Mouse (Mus musculus): ENCODE data around the gene Fastkd5. TPM values are rescaled to one million over a fixed set of nuclear protein-coding genes. Genes with fewer than 3 reads are reported as not detected.

The Fastkd5 gene
- polyA plus RNA-seq, 2 experiments from 2014 or later, result 9.0 to 11.0 TPM

DNA sequence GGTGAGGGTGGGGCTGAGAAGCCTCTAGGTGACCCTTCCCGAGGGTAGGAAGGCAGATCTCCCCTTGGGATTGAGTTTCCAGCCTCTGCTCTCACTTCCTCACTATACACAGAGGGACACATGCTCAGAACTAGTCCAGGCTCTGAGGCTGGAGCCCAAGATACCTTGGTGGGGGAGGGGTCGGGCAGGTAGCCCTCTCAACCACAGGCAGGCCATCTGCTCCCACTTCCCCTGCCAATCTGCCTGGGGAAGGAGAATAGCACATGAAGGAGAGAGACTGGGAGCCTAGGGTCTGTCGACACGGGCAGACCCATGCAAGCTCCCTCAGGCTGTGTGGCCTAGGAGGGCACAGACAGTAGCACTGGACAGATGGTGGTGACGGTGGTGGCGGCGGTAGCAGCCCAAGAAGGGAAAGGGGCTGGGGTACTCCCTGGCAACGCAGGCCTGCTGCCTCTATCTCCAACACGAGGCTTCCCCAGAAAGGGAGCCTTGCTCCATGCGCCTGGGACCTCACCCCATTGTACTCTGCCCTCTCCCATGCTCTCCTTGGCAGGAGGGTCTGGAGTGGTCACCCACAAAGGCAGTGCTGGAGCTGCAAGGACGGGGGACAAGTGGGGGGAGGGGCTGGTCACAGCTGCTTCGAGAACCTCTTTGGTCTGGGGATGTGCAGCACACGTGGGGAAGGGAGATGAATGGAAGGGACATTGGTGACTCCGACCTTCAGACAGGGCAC, 4.3 kb upstream of the Fastkd5 start:
- no peak for ATAC-seq

DNA sequence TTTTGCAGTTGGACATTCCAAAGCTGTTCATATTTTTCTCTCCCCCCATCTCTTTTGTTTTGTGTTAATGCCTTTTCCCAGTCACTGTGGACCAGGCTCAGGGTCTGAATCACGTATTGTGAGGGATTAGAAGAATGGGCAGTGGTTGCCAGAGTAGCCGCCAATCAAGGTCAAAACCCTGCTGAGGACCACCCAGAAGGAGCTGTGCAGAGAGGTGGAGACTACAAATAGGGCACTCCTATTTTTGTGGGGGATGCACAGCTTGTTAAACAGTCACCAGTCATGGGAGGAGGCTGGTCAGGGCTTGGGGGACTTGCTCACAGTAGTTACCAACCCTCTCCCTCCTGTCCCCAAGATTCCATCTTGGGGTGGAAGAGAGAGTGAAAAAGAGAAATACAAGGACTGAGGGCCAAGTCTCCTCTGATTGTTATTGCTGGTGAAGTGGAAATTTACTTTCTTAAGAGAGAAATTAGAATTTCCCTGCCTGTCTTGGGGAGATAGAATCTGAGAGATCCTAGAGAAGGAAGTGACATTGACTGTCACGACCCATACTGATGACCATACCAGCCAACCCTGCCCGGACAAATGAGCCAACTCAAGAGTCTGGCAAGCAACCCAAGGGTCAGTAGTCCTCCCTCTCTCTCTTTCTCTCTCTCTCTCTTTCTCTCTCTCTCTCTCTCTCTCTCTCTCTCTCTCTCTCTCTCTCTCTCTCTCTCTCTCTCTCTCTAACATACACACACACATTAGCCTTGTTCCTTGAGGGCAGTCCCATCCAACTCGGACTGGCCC, 3.3 kb upstream of the Fastkd5 start:
- ATAC-seq, result no peak

DNA sequence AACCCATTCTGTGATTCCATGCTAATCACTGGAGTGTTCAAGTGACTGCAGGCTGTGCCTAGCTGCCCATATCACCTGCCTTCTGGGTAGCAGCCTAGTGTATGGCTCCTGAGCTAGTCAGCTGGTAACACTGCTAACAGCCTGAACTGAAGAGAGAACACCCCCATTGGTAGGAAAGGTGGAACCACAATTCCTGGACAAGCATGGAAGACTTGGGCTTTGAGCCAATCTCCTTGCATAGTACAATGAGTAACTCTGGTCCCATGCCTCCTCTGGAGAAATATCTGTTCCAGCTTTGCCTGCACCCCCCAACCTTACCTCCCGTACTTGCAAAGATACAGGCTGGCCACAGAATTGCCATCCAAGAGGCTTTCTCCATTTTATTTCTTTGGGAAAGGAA, 2.6 kb upstream of the Fastkd5 start:
- ATAC-seq, result no peak

DNA sequence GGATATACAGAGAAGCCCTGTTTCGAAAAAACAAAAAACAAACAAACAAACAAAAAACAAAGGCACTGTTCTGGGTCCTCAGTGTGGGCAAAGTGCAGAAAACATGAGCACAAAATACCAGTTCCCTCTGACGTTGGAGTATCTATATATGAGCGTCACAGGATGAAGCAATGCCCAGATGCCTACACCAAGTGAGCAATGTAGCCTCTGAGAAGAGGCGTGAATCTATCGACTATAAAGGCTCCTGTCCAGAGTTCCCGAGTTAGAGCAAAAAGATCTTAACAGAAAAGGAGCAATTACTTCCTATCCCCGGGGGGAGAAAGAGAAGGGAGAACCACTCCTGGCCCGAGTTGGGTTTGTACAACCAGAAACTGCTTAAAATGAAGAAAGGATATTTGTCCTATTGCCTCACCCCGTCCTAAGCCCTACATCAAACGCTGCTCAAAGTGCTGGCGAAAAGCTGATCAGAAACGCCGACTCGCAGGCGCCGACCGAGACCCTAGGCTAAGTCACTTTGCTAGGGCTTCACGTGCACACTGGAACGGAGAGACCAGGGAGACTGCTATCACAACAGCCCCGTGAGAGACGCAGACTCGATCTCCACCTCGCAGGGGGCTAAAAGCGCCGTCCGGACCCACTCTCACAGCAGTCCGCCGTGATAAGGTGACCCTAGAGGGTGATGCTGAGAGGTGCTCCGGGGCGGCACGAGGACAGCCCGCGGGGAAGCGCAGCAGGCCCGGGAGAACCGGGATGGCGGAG, 568 bp downstream of the Fastkd5 start:
- ATAC-seq, result peak; percentile 29

DNA sequence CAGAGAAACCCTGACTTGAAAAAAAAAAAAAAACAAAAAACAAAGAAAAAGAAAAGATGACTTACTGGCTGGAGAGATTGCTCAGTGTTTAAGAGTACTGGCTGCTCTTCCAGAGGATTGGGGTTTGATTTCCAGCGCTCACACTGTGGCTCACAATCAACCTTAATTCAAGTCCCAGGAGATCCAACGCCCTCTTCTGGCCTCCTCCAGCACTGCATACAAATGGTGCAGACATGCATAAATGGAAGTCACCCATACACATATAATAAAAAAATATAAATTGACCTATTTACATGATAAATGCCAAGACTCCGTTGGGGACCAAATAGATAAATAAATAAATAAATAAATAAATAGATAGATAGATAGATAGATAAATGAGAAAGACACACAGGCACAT, 1.4 kb downstream of the Fastkd5 start:
- no peak for ATAC-seq

DNA sequence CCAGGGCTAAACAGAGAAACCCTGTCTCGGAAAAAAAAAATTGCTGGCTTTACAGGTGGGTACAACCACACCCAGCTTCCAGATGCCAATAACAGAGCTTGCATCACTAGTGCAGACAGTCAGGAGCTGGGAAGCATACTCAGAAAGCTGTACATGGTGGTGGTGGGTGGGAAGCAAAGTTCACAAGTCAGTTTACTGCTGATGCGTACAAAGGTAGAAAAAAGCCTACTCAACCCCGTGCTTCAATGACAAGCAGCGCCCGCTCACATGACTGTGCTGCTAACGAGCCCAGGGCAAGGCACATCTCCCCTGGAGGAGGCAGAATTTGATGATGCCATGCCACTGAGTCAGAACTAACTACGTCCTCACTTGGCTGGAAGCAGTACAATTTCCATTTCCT, 10.9 kb downstream of the Fastkd5 start:
- ATAC-seq, result no peak

DNA sequence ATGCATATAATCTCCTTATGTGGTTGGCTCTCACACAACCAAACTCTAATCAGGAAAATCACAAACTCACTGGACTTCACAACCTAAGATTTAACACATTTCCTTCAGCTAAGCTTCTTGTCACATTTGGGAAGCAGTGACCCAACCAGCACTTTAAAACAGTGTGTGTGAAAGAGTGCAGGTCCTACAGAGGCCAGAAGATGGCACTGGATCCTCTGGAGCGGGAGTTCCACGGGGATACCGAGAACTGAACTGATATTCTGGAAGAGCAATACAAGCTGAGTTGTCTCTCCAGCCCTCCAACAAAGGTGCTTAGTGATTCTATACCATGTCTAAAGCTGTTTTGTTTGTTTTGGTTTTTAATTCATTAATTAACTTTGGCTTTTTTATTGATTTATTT, 16.7 kb downstream of the Fastkd5 start:
- ATAC-seq, result no peak

DNA sequence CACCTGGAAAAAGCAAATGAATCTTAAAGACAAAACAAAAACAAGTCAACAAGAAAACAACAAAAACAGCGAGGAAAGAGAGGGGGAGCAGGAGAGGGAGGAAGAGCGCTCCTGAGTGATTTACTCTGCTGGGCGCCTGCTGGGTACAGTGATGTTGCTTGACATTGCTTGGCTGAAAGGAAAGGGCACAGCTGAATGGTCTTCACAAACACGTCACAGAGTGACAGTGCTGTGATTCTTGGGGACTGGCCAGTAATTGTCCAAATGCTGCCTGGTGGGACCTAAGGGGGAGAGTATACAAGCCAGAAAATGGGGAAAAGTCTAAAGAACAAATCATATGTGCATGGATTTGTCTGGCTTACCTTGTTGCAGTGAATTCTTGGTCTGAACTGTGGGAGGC, 27.6 kb downstream of the Fastkd5 start:
- ATAC-seq, result no peak

DNA sequence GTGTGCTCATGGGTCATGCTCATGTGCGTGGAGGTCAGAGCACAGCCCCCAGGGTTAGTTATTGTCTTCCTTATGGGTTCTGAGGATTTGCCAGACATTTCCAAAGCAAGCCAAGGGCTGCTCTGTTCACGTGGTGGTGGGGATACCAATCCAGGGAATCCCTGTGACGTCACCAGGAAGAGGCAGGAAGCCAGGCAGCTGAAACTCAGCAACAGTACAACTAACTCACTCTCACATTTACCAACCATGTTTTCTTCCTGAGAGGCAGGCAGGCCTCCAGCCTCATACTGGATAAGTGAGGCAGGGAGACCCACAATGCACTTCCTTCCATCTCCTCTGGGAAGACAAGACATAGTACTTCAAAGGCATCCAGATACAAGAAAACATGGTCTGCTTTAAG, 31.4 kb downstream of the Fastkd5 start:
- no peak for ATAC-seq

DNA sequence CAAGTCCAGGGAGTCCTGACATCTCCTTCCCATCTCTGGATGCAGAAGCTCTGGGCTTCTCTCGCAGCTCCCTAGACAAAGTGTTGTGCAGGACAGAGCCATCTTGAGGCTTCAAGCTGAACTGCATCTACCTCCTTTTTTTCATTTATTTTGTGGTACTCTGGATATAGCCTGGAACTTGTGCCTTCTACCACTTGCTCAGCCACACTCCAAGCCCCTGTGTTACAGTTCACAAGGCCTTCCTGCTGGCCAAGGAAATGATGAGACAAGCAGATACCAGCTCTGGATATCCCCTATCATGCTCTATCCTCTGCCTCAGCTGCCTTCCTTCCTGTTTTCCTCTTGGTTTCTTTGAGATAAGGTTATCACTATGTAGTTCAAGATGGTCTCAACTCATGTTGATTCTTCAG, 32.2 kb downstream of the Fastkd5 start:
- peak; percentile 36 for ATAC-seq

DNA sequence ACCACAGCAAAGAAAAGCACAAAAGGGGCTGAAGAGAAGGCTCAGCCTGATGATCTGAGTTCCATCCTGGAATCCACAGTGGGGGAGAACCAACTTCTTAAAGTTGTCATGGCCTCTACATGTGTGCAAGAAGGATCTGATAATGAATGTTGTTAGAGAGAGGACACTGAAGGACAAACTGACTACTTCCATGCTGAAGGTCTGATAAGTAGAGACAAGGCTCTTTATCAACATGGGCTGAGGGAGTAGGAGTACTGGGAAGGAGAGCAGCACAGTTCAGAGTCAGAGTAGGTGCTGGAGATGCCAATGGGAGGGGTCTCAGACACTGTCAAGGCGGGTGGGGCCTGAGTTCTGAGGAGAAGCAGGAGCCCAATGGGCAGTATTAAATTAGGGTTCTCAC, 34.2 kb downstream of the Fastkd5 start:
- no peak for ATAC-seq

DNA sequence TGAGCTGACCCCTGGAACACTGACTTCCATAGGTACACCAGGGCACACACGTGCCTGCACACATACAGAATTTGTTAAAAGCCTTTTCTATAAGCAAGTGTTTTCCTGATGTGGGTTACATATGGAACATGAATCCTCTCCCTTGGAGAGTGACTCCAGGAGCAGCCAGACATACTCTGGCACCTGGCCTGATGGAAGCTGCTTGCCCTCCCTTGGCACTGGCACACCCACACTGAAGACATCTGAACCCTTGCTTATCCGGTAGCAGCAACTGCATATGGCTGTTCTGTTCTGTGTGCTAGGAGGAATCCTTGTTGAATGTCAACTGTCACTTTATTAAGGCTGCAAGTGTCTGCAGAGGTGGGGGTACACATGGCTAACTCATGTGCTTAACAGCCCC, 38.8 kb downstream of the Fastkd5 start:
- ATAC-seq, result no peak

DNA sequence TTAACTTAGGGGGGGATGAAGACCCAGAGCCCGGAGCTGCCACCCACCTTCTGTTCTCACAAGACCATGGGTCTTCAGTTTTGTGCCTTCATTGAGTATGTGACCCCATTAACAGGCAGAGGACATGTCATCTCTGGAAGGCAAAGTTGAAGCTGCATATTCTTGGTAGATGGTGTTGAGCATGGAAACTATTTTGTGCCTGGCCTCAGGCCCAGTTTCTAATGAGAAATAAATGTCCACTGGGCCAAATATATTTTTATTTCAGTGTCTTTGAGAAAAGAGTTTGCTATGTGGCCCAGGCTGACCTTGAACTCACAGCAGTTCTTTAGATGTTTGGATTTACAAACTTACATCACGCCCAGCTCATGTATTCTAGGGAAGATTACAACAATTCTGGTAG, 40.1 kb downstream of the Fastkd5 start:
- ATAC-seq, result no peak

DNA sequence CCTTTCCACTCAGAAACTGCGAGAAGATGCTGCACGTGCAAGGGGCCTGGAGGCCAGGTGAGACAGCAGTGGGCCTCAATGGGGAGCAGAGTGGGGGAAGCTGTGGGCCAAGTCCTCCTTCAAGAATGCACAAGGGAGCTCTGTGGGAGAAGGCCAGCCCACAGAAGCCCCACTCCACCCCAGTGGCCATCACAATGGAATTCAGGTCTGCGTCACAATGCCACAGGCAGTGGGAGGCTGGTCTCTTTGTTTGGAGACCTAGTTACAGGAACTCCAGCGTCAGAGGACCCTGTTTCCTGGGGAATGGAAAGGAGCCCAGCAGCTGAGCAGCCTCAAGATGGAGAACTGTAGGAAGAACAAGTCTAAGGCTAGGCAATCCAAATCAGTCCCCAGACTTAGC, 40.7 kb downstream of the Fastkd5 start:
- ATAC-seq, result no peak

DNA sequence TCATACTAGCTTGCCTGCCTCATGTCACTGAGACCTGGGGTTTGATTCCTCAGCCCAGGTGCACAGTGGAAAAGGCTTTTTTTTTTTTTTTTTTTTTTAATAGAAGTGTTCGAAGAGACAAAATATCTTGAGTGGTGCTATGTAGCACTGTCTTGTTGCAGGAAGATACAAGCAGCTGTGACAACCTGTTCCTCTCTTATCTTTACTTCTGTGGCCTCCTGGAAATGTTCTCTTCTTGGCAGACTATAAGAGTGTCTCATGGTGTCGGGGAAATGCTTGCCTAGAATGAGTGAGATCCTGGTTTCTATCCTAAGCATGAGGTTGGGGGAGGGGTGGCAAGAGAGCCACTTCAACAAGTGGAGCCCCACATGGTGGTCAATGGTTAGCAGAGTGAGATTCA, 41.5 kb downstream of the Fastkd5 start:
- ATAC-seq, result no peak

DNA sequence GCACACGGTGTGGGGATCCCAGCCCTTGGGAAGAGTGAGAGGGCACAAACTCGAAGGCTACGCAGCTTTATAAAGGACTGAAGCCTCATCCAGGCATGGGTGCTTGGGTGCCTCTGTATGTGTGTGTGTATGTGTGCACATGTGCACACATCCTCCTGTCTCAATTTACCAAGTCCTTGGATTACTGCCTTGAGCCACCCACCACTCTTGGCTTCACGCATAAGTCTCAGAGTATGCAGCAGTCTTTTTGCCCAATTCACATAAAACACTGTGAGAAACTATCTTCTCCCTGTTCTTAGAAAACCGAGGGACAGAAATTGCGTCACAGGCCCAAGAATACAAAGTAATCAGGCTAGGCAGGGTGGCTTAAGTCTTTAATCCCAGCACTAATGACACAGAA, 43.8 kb downstream of the Fastkd5 start:
- no peak for ATAC-seq

DNA sequence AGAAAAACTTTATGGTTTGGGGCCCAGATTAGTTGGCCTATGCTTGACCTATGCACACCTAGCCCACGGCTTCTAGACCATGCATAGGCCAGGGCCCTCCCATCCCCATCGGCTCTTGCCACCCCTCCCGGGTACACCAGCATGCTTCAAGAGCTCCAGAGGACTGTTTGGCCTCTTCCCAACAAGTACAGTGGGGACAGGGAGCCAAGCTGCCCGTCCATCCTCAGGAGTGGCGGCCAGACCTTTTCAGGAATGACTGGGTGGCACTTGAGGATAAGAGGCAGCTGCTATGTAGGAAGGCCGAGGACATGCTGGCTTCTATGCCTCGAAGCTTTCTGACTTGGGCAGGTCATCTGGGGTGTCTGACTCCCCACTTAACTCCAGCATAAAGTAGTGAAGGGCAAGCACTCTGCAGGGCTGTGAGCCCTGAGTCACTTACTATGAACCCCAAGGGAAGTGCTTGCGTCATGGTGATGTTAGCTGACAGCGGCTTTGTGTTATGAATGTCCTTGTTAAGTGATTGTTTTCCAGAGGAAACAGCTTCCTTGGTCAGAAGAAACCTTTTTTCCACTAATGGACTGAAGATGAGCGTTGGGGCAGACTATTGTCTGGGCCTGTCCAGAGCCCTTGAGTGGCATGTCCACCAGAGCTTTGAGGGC, 45.8 kb downstream of the Fastkd5 start:
- no peak for ATAC-seq

DNA sequence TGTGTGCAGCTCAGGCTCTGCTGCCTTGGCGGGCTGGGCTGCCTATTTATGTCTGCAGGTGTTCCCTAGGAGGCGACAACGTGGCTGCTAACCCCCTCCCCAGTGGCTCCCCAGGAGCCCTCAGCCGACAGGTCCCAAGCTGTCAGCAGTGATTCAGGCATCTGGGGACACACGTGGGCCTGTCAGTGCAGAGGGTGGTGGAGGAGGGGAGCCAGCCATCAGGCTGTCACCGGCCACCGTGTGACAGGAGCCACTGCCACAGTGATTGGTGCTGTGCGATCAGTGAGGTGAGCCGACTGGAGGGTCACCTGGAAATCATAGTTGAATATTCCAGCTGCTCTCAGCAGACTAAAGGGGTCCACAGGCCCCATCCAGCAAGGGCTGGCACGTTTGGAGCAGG, 47.3 kb downstream of the Fastkd5 start, which contains the start of gene Avp:
Gene Avp, minus strand, starts transcription at position 3 of the 400 bp plus-strand sequence.
- ATAC-seq, result no peak

DNA sequence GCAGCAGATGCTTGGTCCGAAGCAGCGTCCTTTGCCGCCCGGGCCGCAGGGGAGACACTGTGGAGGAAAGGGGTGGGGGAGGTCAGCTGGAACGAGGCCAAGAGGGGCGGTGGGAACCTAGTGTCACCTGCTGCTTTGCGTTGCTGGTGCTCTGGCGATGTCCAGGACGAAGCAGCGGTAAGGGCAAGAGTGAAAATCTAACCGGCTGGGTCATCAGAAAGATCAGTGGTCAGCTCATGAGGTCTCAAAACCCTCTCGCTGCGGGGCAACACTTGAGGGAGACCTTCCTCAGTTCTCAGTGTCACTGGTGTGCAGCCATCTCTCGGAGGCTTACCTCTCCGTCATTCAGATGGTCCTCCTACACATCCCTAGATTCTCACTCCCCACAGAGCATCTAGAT, 48.6 kb downstream of the Fastkd5 start:
- ATAC-seq, result no peak

DNA sequence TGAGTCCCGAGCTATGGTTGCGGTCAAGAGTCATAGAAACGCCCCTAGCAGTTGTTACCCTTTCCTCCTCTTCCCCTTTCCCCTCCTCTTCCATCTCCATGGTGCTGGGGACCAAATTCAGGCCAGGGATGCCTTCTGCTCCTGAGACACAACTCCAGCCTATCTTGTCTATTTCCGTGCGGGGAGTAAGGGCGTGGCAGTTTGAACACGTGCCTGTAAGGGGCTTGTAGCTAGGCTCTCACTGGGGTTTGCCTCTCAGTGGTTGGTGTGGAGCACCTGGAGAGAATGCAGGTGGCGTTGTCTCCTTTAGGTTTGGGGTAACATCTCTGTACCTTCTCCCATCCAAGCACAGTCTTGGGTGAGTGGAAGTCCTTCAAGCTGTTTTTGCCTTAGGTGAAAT, 50.0 kb downstream of the Fastkd5 start:
- ATAC-seq, result no peak

DNA sequence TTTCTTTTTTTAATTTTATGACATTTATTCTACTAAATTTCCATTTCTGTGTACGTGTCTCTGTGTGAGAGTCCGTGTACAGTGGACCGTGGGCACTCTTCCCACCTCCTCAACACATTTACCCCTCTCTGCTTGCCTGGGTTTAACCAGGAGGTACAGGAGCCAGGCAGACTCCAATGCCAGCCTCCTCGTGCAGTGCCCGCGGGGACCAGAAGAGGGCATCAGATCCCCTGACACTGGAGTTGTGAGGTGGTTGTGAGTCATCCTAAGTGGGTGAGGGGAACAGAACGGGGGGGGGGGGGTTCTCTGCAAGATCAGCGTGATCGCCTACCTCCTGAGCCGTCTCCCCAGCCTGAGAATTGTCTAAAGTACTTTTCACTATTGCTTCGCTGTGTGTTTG, 51.7 kb downstream of the Fastkd5 start:
- peak; percentile 49 for ATAC-seq

DNA sequence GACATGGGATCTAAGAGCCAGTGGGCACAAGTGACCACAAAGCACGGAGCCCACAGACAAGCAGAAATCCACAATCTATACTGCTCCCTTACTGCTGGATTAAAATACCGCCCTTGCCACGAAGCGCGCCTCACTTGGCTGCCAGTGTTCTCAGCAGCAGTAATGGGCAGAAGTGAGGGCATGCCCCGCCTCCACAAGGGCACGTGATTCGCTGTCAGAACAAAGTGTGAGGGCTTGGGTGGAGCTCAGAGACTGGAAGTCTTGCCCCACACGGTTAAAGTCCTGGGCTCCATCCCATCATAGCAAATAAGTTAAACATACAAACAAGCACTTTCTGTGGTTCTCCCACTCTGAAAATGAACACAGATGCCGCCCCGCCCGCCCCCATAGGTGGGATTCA, 52.2 kb downstream of the Fastkd5 start:
- ATAC-seq, result peak; percentile 74

DNA sequence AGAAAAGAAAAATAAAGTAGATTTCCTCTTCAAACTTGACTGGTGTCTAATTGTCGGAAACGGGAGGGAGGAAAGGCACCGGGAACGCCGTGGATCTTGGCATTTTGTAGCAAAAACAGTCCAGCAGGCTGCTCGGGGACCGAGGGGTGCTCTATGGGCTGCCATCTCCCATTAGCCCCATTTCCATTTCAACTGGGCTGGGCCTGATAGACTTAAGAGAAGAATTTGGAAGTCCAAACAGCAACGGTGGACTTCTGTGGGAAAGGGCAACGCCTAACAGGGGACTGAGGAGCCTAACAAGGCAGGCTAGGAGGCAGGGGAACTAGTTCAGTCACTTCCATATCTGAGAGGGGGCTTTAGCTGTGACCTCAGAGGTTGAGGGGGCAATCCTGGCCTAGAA, 52.8 kb downstream of the Fastkd5 start:
- ATAC-seq, result no peak

Measured in activated CD4-positive, CD25-positive, alpha-beta regulatory T cell, adult 4 months (primary cell).